Mouse (Mus musculus): ENCODE data around the gene Hspa4l. TPM values are rescaled to one million over a fixed set of nuclear protein-coding genes. Genes with fewer than 3 reads are reported as not detected.

Gene Hspa4l
- total and polyA plus RNA-seq, 2 experiments from 2014 or later, result 27.8 to 46.8 TPM

DNA sequence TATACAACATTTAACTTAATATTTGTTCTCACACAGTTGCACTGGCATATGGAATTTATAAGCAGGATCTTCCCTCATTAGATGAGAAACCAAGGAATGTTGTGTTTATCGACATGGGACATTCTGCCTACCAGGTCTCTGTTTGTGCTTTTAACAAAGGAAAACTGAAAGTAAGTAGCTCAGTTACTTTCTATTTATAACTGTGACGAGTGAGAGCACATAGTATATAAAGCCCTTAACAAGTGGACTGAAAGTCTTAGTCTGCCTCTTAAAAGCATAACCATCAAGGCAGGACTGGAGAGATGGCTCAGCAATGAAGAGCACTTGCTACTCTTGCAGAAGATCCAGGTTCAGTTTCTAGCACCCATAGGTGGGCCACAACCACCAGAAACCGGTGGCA lies 16.5 kb downstream of the Hspa4l start:
- H3K36me3 ChIP-seq (replicated peaks; ENCODE audit: control insufficient read depth, insufficient read depth, low read length), result peaks cover 41% of the 10 kb centered on the region
- 65% methylated on average over 3 of the region's 3 CpGs for WGBS

DNA sequence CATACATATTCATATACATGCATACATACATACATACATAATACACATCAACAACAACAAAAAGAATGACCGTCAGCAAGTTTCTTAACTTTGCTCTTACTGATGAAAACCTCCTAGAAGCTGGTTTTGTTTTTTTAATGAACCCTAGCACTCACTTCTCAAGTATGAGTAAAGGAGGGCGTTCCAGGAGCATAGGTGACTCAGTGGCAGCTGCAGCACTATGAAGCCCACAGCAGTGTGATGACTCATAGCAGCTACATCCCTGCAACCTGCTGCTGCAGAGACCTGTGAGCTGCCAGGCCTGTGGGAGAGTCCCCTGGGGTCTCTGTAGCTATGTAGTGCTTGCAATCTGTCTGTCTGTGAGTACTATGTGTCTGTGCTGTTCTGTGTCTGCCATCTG lies 17.0 kb downstream of the Hspa4l start:
- DNase-seq (ENCODE audit: low spot score) (no peak), ATAC-seq (ENCODE audit: insufficient read depth, low read depth) (no peak)
- no peaks in the 10 kb centered on the region for H3K9me3 ChIP-seq (replicated peaks; ENCODE audit: control insufficient read depth, low read length)
- no peaks in the 10 kb centered on the region for H3K4me1 ChIP-seq (ENCODE audit: control insufficient read depth, insufficient read depth)
- WGBS, result 93% methylated on average over 2 of the region's 2 CpGs
- no peak overlapping the region for H3K4me2 ChIP-seq (ENCODE audit: low read depth, low read length)
- H3K27me3 ChIP-seq (ENCODE audit: control insufficient read depth, insufficient read depth, low read length), result no peaks in the 10 kb centered on the region
- H3K27ac ChIP-seq (ENCODE audit: low read depth), result no peak overlapping the region
- H3K9ac ChIP-seq (replicated peaks; ENCODE audit: low read depth, low read length), result no peak overlapping the region
- no peak overlapping the region for H3K4me3 ChIP-seq (ENCODE audit: low read depth, low read length)
- TF ChIP-seq EP300 (IDR thresholded peaks at IDR 0.05; ENCODE audit: low read depth), result no peak
- TF ChIP-seq CTCF (IDR thresholded peaks at IDR 0.05; ENCODE audit: low read depth), result no peak
- H3K36me3 ChIP-seq (replicated peaks; ENCODE audit: control insufficient read depth, insufficient read depth, low read length), result peaks cover 45% of the 10 kb centered on the region

More for the DNA sequence above, 16.5 kb downstream of the Hspa4l start:
- no peaks in the 10 kb centered on the region for H3K27me3 ChIP-seq (ENCODE audit: control insufficient read depth, insufficient read depth, low read length)
- DNase-seq (ENCODE audit: low spot score), result no peak
- no peak for ATAC-seq (ENCODE audit: insufficient read depth, low read depth)
- H3K4me3 ChIP-seq (ENCODE audit: low read depth, low read length), result no peak overlapping the region
- TF ChIP-seq EP300 (IDR thresholded peaks at IDR 0.05; ENCODE audit: low read depth) (no peak), CTCF (IDR thresholded peaks at IDR 0.05; ENCODE audit: low read depth) (no peak)
- no peaks in the 10 kb centered on the region for H3K9me3 ChIP-seq (replicated peaks; ENCODE audit: control insufficient read depth, low read length)
- H3K4me1 ChIP-seq (ENCODE audit: control insufficient read depth, insufficient read depth), result no peaks in the 10 kb centered on the region
- no peak overlapping the region for H3K27ac ChIP-seq (ENCODE audit: low read depth)
- H3K4me2 ChIP-seq (ENCODE audit: low read depth, low read length), result no peak overlapping the region
- H3K9ac ChIP-seq (replicated peaks; ENCODE audit: low read depth, low read length), result no peak overlapping the region

DNA sequence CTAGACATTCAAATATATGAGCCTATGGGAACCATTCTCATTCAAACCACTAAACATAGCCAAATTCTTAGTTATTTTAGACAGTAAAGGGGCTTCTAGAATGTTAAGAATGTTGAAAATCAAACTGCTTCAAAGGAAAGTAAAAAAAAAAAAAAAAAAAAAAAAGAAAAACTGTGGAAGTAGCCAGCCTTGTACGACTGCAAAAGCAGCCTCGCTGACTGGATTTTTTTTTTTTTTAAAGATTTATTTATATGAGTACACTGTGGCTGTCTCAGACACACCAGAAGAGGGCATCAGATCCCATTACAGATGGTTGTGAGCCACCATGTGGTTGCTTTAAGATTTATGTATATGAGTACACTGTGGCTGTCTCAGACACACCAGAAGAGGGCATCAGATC lies 49.5 kb downstream of the Hspa4l start:
- H3K27me3 ChIP-seq (ENCODE audit: control insufficient read depth, insufficient read depth, low read length), result no peaks in the 10 kb centered on the region
- no peak overlapping the region for H3K27ac ChIP-seq (ENCODE audit: low read depth)
- 79% methylated on average over 2 of the region's 2 CpGs for WGBS
- H3K4me1 ChIP-seq (ENCODE audit: control insufficient read depth, insufficient read depth), result no peaks in the 10 kb centered on the region
- no peak for TF ChIP-seq EP300 (IDR thresholded peaks at IDR 0.05; ENCODE audit: low read depth)
- H3K4me3 ChIP-seq (ENCODE audit: low read depth, low read length), result no peak overlapping the region
- H3K9me3 ChIP-seq (replicated peaks; ENCODE audit: control insufficient read depth, low read length), result no peaks in the 10 kb centered on the region
- peaks cover 13% of the 10 kb centered on the region; the same call in 1 of the 2 replicates for H3K36me3 ChIP-seq (replicated peaks; ENCODE audit: control insufficient read depth, insufficient read depth, low read length)
- DNase-seq (ENCODE audit: low spot score), result no peak
- ATAC-seq (ENCODE audit: insufficient read depth, low read depth), result no peak
- no peak overlapping the region for H3K4me2 ChIP-seq (ENCODE audit: low read depth, low read length)
- H3K9ac ChIP-seq (replicated peaks; ENCODE audit: low read depth, low read length), result no peak overlapping the region

DNA sequence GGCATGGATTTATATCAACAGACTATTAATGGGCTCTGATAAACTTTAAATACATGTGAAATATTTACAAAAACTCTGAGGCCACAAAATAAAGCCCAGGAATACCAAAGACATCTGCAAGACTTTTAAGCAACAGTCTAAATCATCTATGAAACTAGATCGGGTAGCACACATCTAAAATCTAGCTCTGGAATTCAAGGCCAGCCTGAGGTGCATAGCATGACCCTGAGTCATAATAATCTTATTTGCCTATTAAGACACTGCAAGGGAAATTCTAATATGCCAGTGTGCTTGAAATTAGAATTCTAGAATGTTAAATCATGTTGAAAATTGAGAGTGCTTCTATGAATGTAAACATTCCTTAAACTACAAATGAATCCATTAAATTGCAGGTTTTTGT lies 53.8 kb downstream of the Hspa4l start:
- Histone ChIP-seq H3K27ac (ENCODE audit: low read depth) (no peak overlapping the region), H3K4me1 (ENCODE audit: control insufficient read depth, insufficient read depth) (peaks cover 6% of the 10 kb centered on the region; the same call in 1 of the 2 replicates), H3K27me3 (ENCODE audit: control insufficient read depth, insufficient read depth, low read length) (no peaks in the 10 kb centered on the region), H3K9ac (replicated peaks; ENCODE audit: low read depth, low read length) (no peak overlapping the region), H3K4me2 (ENCODE audit: low read depth, low read length) (no peak overlapping the region), H3K9me3 (replicated peaks; ENCODE audit: control insufficient read depth, low read length) (no peaks in the 10 kb centered on the region), H3K36me3 (replicated peaks; ENCODE audit: control insufficient read depth, insufficient read depth, low read length) (0 out of 2 replicates have a peak, but pooled peaks cover 2% of the 10 kb centered on the region), H3K4me3 (ENCODE audit: low read depth, low read length) (no peak overlapping the region)
- TF ChIP-seq CTCF (IDR thresholded peaks at IDR 0.05; ENCODE audit: low read depth) (no peak), EP300 (IDR thresholded peaks at IDR 0.05; ENCODE audit: low read depth) (no peak)
- ATAC-seq (ENCODE audit: insufficient read depth, low read depth) (no peak), DNase-seq (ENCODE audit: low spot score) (no peak)
- 59% methylated on average over 1 of the region's 1 CpGs for WGBS

DNA sequence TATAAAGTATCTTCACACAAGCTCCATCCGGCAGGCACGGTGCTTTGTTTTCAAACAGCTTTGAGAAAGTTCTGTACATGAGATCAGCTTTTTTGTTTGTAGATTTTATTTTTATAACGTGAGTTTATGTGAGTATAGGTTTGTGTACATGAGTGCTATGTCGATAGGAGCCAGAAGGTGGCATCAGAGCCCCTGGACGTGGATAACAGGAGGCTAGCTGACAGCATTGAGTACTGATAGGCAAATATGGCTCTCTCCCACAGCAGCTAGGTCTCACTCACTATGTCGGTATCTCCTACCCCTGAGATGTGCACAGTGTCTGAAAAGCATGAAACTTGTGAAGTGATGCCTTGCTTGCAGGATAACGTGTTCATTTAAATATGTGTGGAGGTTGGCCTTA lies 54.2 kb downstream of the Hspa4l start:
- H3K27ac ChIP-seq (ENCODE audit: low read depth), result no peak overlapping the region
- no peaks in the 10 kb centered on the region for H3K9me3 ChIP-seq (replicated peaks; ENCODE audit: control insufficient read depth, low read length)
- ATAC-seq (ENCODE audit: insufficient read depth, low read depth) (no peak), DNase-seq (ENCODE audit: low spot score) (peak; percentile 28)
- no peak overlapping the region for H3K9ac ChIP-seq (replicated peaks; ENCODE audit: low read depth, low read length)
- H3K36me3 ChIP-seq (replicated peaks; ENCODE audit: control insufficient read depth, insufficient read depth, low read length), result no peaks in the 10 kb centered on the region
- WGBS, result 33% methylated on average over 7 of the region's 7 CpGs
- H3K27me3 ChIP-seq (ENCODE audit: control insufficient read depth, insufficient read depth, low read length), result no peaks in the 10 kb centered on the region
- H3K4me1 ChIP-seq (ENCODE audit: control insufficient read depth, insufficient read depth), result peaks cover 6% of the 10 kb centered on the region; the same call in 1 of the 2 replicates
- H3K4me3 ChIP-seq (ENCODE audit: low read depth, low read length), result no peak overlapping the region
- TF ChIP-seq EP300 (IDR thresholded peaks at IDR 0.05; ENCODE audit: low read depth) (no peak), CTCF (IDR thresholded peaks at IDR 0.05; ENCODE audit: low read depth) (peak; percentile 51)
- no peak overlapping the region for H3K4me2 ChIP-seq (ENCODE audit: low read depth, low read length)
